Mouse (Mus musculus): ENCODE measurements around the gene Dgki. TPM values are rescaled to one million over a fixed set of nuclear protein-coding genes. Genes with fewer than 3 reads are reported as not detected.
"Not testable (repeated sequence)": the region's sequence is repeated elsewhere in the genome, so short reads cannot be mapped to it uniquely, and the experiment has no call there.

Gene Dgki
- total RNA-seq, 1 experiment: 0.94 TPM

GRCm38 (mm10) chr6:37119205-37119604, 180.8 kb downstream of the Dgki start:
- Histone ChIP-seq H3K36me3 (ENCODE audit: control insufficient read depth, insufficient read depth, low read length, poor library complexity, severe bottlenecking) (no peaks in the 10 kb centered on the region), H3K27ac (ENCODE audit: insufficient read depth, low read depth, low read length, poor library complexity, severe bottlenecking) (no peak overlapping the region), H3K4me1 (ENCODE audit: control insufficient read depth in 2 of 2, insufficient read depth in 2 of 2, low read length in 2 of 2, poor library complexity in 1 of 2) (peaks cover 0 to 5% of the 10 kb centered on the region in 2 experiments; a peak in 2 of 4 replicates), H3K9ac (ENCODE audit: insufficient read depth, low read depth, low read length, poor library complexity, severe bottlenecking) (no peak overlapping the region), H3K4me3 (ENCODE audit: insufficient read depth in 1 of 2, low read depth in 1 of 2, low read length in 2 of 2, poor library complexity in 1 of 2, severe bottlenecking in 1 of 2) (no peak overlapping the region), H3K9me3 (ENCODE audit: control insufficient read depth, insufficient read depth, low read depth, low read length) (no peaks in the 10 kb centered on the region)
- no peak for DNase-seq (ENCODE audit: low read depth, low spot score)
- in situ Hi-C loops (cut with MboI; ENCODE audit: low sequenced_read_pairs in 2 of 2, unreplicated experiment in 2 of 2): no loop called here
- TF ChIP-seq ZNF384 (IDR thresholded peaks at IDR 0.05; ENCODE audit: low read depth, low read length): no peak
- no peak for TF ChIP-seq CHD2 (IDR thresholded peaks at IDR 0.05; ENCODE audit: low read depth, low read length)
- no peak for TF ChIP-seq ZC3H11A (IDR thresholded peaks at IDR 0.05; ENCODE audit: borderline replicate concordance, low read depth, low read length)
- TF ChIP-seq MAFK (IDR thresholded peaks at IDR 0.05; ENCODE audit: insufficient read depth, low read depth, low read length): no peak
- TF ChIP-seq HCFC1 (IDR thresholded peaks at IDR 0.05; ENCODE audit: borderline replicate concordance, insufficient read depth, low read length): no peak

GRCm38 (mm10) chr6:37113048-37113447, 186.9 kb downstream of the Dgki start:
- Histone ChIP-seq H3K27ac (ENCODE audit: insufficient read depth, low read depth, low read length, poor library complexity, severe bottlenecking) (no peak overlapping the region), H3K9ac (ENCODE audit: insufficient read depth, low read depth, low read length, poor library complexity, severe bottlenecking) (no peak overlapping the region), H3K9me3 (ENCODE audit: control insufficient read depth, insufficient read depth, low read depth, low read length) (no peaks in the 10 kb centered on the region), H3K4me1 (ENCODE audit: control insufficient read depth in 2 of 2, insufficient read depth in 2 of 2, low read length in 2 of 2, poor library complexity in 1 of 2) (no peaks in the 10 kb centered on the region), H3K4me3 (ENCODE audit: insufficient read depth in 1 of 2, low read depth in 1 of 2, low read length in 2 of 2, poor library complexity in 1 of 2, severe bottlenecking in 1 of 2) (no peak overlapping the region), H3K36me3 (ENCODE audit: control insufficient read depth, insufficient read depth, low read length, poor library complexity, severe bottlenecking) (no peaks in the 10 kb centered on the region)
- no peak for TF ChIP-seq ZC3H11A (IDR thresholded peaks at IDR 0.05; ENCODE audit: borderline replicate concordance, low read depth, low read length)
- no peak for TF ChIP-seq MAFK (IDR thresholded peaks at IDR 0.05; ENCODE audit: insufficient read depth, low read depth, low read length)
- TF ChIP-seq HCFC1 (IDR thresholded peaks at IDR 0.05; ENCODE audit: borderline replicate concordance, insufficient read depth, low read length): no peak
- TF ChIP-seq ZNF384 (IDR thresholded peaks at IDR 0.05; ENCODE audit: low read depth, low read length): no peak
- TF ChIP-seq CHD2 (IDR thresholded peaks at IDR 0.05; ENCODE audit: low read depth, low read length): no peak
- in situ Hi-C loops (cut with MboI; ENCODE audit: low sequenced_read_pairs in 2 of 2, unreplicated experiment in 2 of 2): no loop called here
- no peak for DNase-seq (ENCODE audit: low read depth, low spot score)

GRCm38 (mm10) chr6:37106236-37106635, 193.7 kb downstream of the Dgki start:
- H3K9me3 ChIP-seq (ENCODE audit: control insufficient read depth, insufficient read depth, low read depth, low read length); H3K9ac ChIP-seq (ENCODE audit: insufficient read depth, low read depth, low read length, poor library complexity, severe bottlenecking): not testable (repeated sequence)

GRCm38 (mm10) chr6:37100413-37100812, 199.6 kb downstream of the Dgki start:
- Histone ChIP-seq H3K9ac (ENCODE audit: insufficient read depth, low read depth, low read length, poor library complexity, severe bottlenecking) (no peak overlapping the region), H3K4me1 (ENCODE audit: control insufficient read depth in 2 of 2, insufficient read depth in 2 of 2, low read length in 2 of 2, poor library complexity in 1 of 2) (no peaks in the 10 kb centered on the region), H3K36me3 (ENCODE audit: control insufficient read depth, insufficient read depth, low read length, poor library complexity, severe bottlenecking) (no peaks in the 10 kb centered on the region), H3K27ac (ENCODE audit: insufficient read depth, low read depth, low read length, poor library complexity, severe bottlenecking) (no peak overlapping the region), H3K9me3 (ENCODE audit: control insufficient read depth, insufficient read depth, low read depth, low read length) (no peaks in the 10 kb centered on the region), H3K4me3 (ENCODE audit: insufficient read depth in 1 of 2, low read depth in 1 of 2, low read length in 2 of 2, poor library complexity in 1 of 2, severe bottlenecking in 1 of 2) (no peak overlapping the region)
- in situ Hi-C loops (cut with MboI; ENCODE audit: low sequenced_read_pairs in 2 of 2, unreplicated experiment in 2 of 2): no loop called here
- DNase-seq (ENCODE audit: low read depth, low spot score): no peak
- TF ChIP-seq MAFK (IDR thresholded peaks at IDR 0.05; ENCODE audit: insufficient read depth, low read depth, low read length) (no peak), ZNF384 (IDR thresholded peaks at IDR 0.05; ENCODE audit: low read depth, low read length) (no peak), CHD2 (IDR thresholded peaks at IDR 0.05; ENCODE audit: low read depth, low read length) (no peak), HCFC1 (IDR thresholded peaks at IDR 0.05; ENCODE audit: borderline replicate concordance, insufficient read depth, low read length) (no peak), ZC3H11A (IDR thresholded peaks at IDR 0.05; ENCODE audit: borderline replicate concordance, low read depth, low read length) (no peak)

More at GRCm38 (mm10) chr6:37106236-37106635, 193.7 kb downstream of the Dgki start:
- H3K4me1 ChIP-seq (ENCODE audit: control insufficient read depth in 2 of 2, insufficient read depth in 2 of 2, low read length in 2 of 2, poor library complexity in 1 of 2); DNase-seq (ENCODE audit: low read depth, low spot score); in situ Hi-C loops (cut with MboI; ENCODE audit: low sequenced_read_pairs in 2 of 2, unreplicated experiment in 2 of 2); H3K4me3 ChIP-seq (ENCODE audit: insufficient read depth in 1 of 2, low read depth in 1 of 2, low read length in 2 of 2, poor library complexity in 1 of 2, severe bottlenecking in 1 of 2); H3K27ac ChIP-seq (ENCODE audit: insufficient read depth, low read depth, low read length, poor library complexity, severe bottlenecking); H3K36me3 ChIP-seq (ENCODE audit: control insufficient read depth, insufficient read depth, low read length, poor library complexity, severe bottlenecking): not testable (repeated sequence)

Measured in ES-E14 (cell line).